Comparison of ENCODE assay signal across 8 mouse cellular contexts in genomic region chr11:5877421-5877820, GRCm38 (mm10). TPM values are rescaled to one million over a fixed set of nuclear protein-coding genes. Genes with fewer than 3 reads are reported as not detected.
DNase-seq lines count a peak whose midpoint lies in the region; ATAC-seq and TF ChIP-seq lines count a peak whose summit lies in the region.

No protein-coding gene starts in this region.

- no peak for TF ChIP-seq EP300 in heart, postnatal 0 days (IDR thresholded peaks at IDR 0.05; ENCODE audit: low read depth)

- 1% methylated on average over 5 of the region's 5 CpGs for WGBS in heart, postnatal 0 days
- WGBS in hindbrain, embryonic 11.5 days, result 4% methylated on average over 5 of the region's 5 CpGs
- WGBS in midbrain, embryonic 11.5 days, result 8% methylated on average over 5 of the region's 5 CpGs

- H3K4me3 ChIP-seq in heart, postnatal 0 days (ENCODE audit: low read depth, low read length), result peak overlapping the region; percentile 65
- H3K4me3 ChIP-seq in hindbrain, embryonic 11.5 days (ENCODE audit: low read depth, low read length), result peak overlapping the region; percentile 60
- H3K4me3 ChIP-seq in midbrain, embryonic 11.5 days (ENCODE audit: low read depth, low read length), result peak overlapping the region; percentile 57

- H3K27me3 ChIP-seq in heart, postnatal 0 days (ENCODE audit: control insufficient read depth, insufficient read depth, low read length), result no peaks in the 10 kb centered on the region
- no peaks in the 10 kb centered on the region for H3K27me3 ChIP-seq in hindbrain, embryonic 11.5 days (ENCODE audit: control insufficient read depth, insufficient read depth, low read length)
- H3K27me3 ChIP-seq in midbrain, embryonic 11.5 days (ENCODE audit: control insufficient read depth, insufficient read depth, low read length), result no peaks in the 10 kb centered on the region

- no peak for ATAC-seq in heart, postnatal 0 days (ENCODE audit: insufficient read depth, low read depth)
- ATAC-seq in hindbrain, embryonic 11.5 days (ENCODE audit: low FRiP score), result no peak
- ATAC-seq in midbrain, embryonic 11.5 days (ENCODE audit: low FRiP score), result no peak

- peak overlapping the region; percentile 57 for H3K9ac ChIP-seq in heart, postnatal 0 days (replicated peaks; ENCODE audit: low read depth, low read length)
- H3K9ac ChIP-seq in hindbrain, embryonic 11.5 days (ENCODE audit: low read depth, low read length), result peak overlapping the region; percentile 64; the same call in 1 of the 2 replicates
- H3K9ac ChIP-seq in midbrain, embryonic 11.5 days (ENCODE audit: low read length), result peak overlapping the region; percentile 72

- no peak for DNase-seq in heart, postnatal 0 days (ENCODE audit: low spot score)
- no peak for DNase-seq in heart, postnatal 14 days
- peak; percentile 17 for DNase-seq in R1 (ENCODE audit: low read depth, low spot score)
- DNase-seq in hindbrain, embryonic 11.5 days (ENCODE audit: low spot score), result no peak
- DNase-seq in midbrain, embryonic 11.5 days (ENCODE audit: low spot score, missing footprints), result no peak
- no peak for DNase-seq in natural killer cell, adult 2 months (ENCODE audit: low spot score in 2 of 2)
- no peak for DNase-seq in ovary, adult 18-20 months (ENCODE audit: low spot score)
- no peak for DNase-seq in spleen, adult 18-20 months

- no peak overlapping the region for H3K27ac ChIP-seq in heart, postnatal 0 days (ENCODE audit: low read depth)
- no peak overlapping the region for H3K27ac ChIP-seq in hindbrain, embryonic 11.5 days (ENCODE audit: low read depth, low read length)
- no peak overlapping the region for H3K27ac ChIP-seq in midbrain, embryonic 11.5 days (ENCODE audit: low read depth, low read length)

- H3K9me3 ChIP-seq in heart, postnatal 0 days (replicated peaks; ENCODE audit: control insufficient read depth, low read length), result no peaks in the 10 kb centered on the region
- H3K9me3 ChIP-seq in hindbrain, embryonic 11.5 days (ENCODE audit: control insufficient read depth, low read length), result no peaks in the 10 kb centered on the region
- no peaks in the 10 kb centered on the region for H3K9me3 ChIP-seq in midbrain, embryonic 11.5 days (ENCODE audit: control insufficient read depth, low read length)

- H3K36me3 ChIP-seq in heart, postnatal 0 days (replicated peaks; ENCODE audit: control insufficient read depth, insufficient read depth, low read length), result peaks cover 30% of the 10 kb centered on the region
- no peaks in the 10 kb centered on the region; the same call in 1 of the 2 replicates for H3K36me3 ChIP-seq in hindbrain, embryonic 11.5 days (ENCODE audit: control insufficient read depth, insufficient read depth, low read length)
- peaks cover 14% of the 10 kb centered on the region for H3K36me3 ChIP-seq in midbrain, embryonic 11.5 days (ENCODE audit: control insufficient read depth, insufficient read depth, low read length)

- no peak for TF ChIP-seq CTCF in heart, postnatal 0 days (IDR thresholded peaks at IDR 0.05; ENCODE audit: low read depth)

- intact Hi-C loops in heart, postnatal 14 days (cut with DNase I), result loop anchor here (5.0 kb wide), 1 partner anchor 90 kb away; the partner anchor contains the start of gene Dbnl

- H3K4me1 ChIP-seq in heart, postnatal 0 days (ENCODE audit: control insufficient read depth, insufficient read depth), result peaks cover 9% of the 10 kb centered on the region
- H3K4me1 ChIP-seq in hindbrain, embryonic 11.5 days (replicated peaks; ENCODE audit: control insufficient read depth, insufficient read depth, low read length), result peaks cover 6% of the 10 kb centered on the region
- H3K4me1 ChIP-seq in midbrain, embryonic 11.5 days (ENCODE audit: control insufficient read depth, insufficient read depth, low read length), result peaks cover 15% of the 10 kb centered on the region

- H3K4me2 ChIP-seq in heart, postnatal 0 days (ENCODE audit: low read depth, low read length), result peak overlapping the region; percentile 82
- H3K4me2 ChIP-seq in hindbrain, embryonic 11.5 days (replicated peaks; ENCODE audit: low read depth, low read length), result peak overlapping the region; percentile 67
- H3K4me2 ChIP-seq in midbrain, embryonic 11.5 days, result peak overlapping the region; percentile 62

RNA-seq across cellular contexts. Expression of gene Pold2, which starts 0.7 kb away (rescaled TPM):
- total RNA-seq in heart, postnatal 0 days (2014; rRNA removed; ENCODE audit: low replicate concordance), result 23.9 and 58.7 TPM in 2 replicates
- 54.6 and 60.0 TPM in 2 replicates for polyA plus RNA-seq in heart, postnatal 0 days (2015; fragmentation: Nextera tagmentation; extraction: Ambion mirVana)
- 10 to 100 TPM; 31.0 to 33.0 TPM for total RNA-seq in heart, postnatal 14 days (2021)
- polyA plus RNA-seq in hindbrain, embryonic 11.5 days (2014; fragmentation: Nextera tagmentation; extraction: Ambion mirVana), result 78.4 and 86.3 TPM in 2 replicates
- 83.8 and 97.4 TPM in 2 replicates for polyA plus RNA-seq in midbrain, embryonic 11.5 days (2014; fragmentation: Nextera tagmentation; extraction: Ambion mirVana)

RNA-seq across cellular contexts. Expression of gene Aebp1, which starts 15.7 kb away (rescaled TPM):
- 14.2 and 23.5 TPM in 2 replicates for total RNA-seq in heart, postnatal 0 days (2014; rRNA removed; ENCODE audit: low replicate concordance)
- 17.5 and 19.4 TPM in 2 replicates for polyA plus RNA-seq in heart, postnatal 0 days (2015; fragmentation: Nextera tagmentation; extraction: Ambion mirVana)
- total RNA-seq in heart, postnatal 14 days (2021), result 10 to 100 TPM; 27.1 to 32.5 TPM
- polyA plus RNA-seq in hindbrain, embryonic 11.5 days (2014; fragmentation: Nextera tagmentation; extraction: Ambion mirVana), result 19.0 and 20.4 TPM in 2 replicates
- polyA plus RNA-seq in midbrain, embryonic 11.5 days (2014; fragmentation: Nextera tagmentation; extraction: Ambion mirVana), result 15.0 and 15.8 TPM in 2 replicates

RNA-seq across cellular contexts. Expression of gene Myl7, which starts 21.2 kb away (rescaled TPM):
- total RNA-seq in heart, postnatal 0 days (2014; rRNA removed; ENCODE audit: low replicate concordance), result 1,536 and 2,717 TPM in 2 replicates
- polyA plus RNA-seq in heart, postnatal 0 days (2015; fragmentation: Nextera tagmentation; extraction: Ambion mirVana), result 5,015 and 6,387 TPM in 2 replicates
- 100 to 1,000 TPM; 304 to 849 TPM for total RNA-seq in heart, postnatal 14 days (2021)
- 0.31 and 2.4 TPM in 2 replicates for polyA plus RNA-seq in hindbrain, embryonic 11.5 days (2014; fragmentation: Nextera tagmentation; extraction: Ambion mirVana)
- polyA plus RNA-seq in midbrain, embryonic 11.5 days (2014; fragmentation: Nextera tagmentation; extraction: Ambion mirVana), result 0.59 and 0.92 TPM in 2 replicates

RNA-seq across cellular contexts. Expression of gene Polm, which starts 39.6 kb away (rescaled TPM):
- total RNA-seq in heart, postnatal 0 days (2014; rRNA removed; ENCODE audit: low replicate concordance), result 1.7 and 4.4 TPM in 2 replicates
- 3.3 and 3.7 TPM in 2 replicates for polyA plus RNA-seq in heart, postnatal 0 days (2015; fragmentation: Nextera tagmentation; extraction: Ambion mirVana)
- total RNA-seq in heart, postnatal 14 days (2021), result 1 to 10 TPM; 4.2 to 5.0 TPM
- 5.6 and 6.9 TPM in 2 replicates for polyA plus RNA-seq in hindbrain, embryonic 11.5 days (2014; fragmentation: Nextera tagmentation; extraction: Ambion mirVana)
- polyA plus RNA-seq in midbrain, embryonic 11.5 days (2014; fragmentation: Nextera tagmentation; extraction: Ambion mirVana), result 7.1 and 7.3 TPM in 2 replicates

Comparison
In these comparisons a context has a peak if more than half of its experiments do, and no peak if none do; other contexts are left out.
1. RNA of gene Myl7, which starts 21.2 kb away (polyA plus RNA-seq): 5,015 to 6,387 TPM in heart, postnatal 0 days; 0.59 to 0.92 TPM in midbrain, embryonic 11.5 days and 0.31 to 2.4 TPM in hindbrain, embryonic 11.5 days; every median in the first group is over 1,000 times any median in the second.
2. Peak in every context shown above with its lines, with median percentiles within 50 percentile points of each other: H3K4me2 ChIP-seq, H3K4me3 ChIP-seq and H3K9ac ChIP-seq.